13 mouse cellular contexts compared by ENCODE assay signal in the genomic region with DNA sequence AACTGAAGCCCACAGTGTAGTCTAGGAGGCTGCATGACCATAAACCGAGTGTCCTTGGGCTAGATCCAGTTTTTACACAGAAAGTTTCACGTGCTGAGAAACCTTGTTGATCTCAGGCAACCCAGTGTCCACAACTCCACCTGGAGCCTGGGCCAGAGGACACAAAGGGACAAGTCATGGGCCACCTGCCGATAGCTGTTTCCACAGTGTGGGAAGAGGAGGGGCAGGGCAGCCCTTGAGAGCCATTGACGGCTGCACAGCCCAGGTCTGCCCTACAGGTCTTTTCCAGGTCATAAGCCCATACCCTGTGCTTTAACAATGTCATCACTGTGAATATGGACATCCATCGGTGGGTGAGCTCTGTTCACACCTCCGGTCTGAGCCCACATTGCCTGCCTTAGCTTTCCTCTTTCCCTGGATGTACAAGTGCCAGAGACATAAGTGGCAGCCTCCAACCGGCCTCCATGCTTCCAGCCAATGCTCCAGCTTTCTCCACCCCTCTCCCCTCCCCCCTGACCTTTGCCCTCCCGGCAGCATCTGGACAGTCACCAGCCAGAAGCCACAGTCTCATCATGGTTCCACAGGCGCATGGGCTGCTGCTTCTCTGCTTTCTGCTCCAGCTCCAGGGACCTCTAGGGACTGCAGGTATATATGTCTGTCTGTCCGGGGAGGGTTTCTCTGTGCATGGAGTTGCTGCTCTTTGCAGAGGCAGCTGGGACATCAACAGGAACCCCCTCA. TPM values are rescaled to one million over a fixed set of nuclear protein-coding genes. Genes with fewer than 3 reads are reported as not detected.
DNase-seq lines count a peak whose midpoint lies in the region; ATAC-seq lines count a peak whose summit lies in the region.
"Had no signal": no experiment of that assay in that cellular context is flagged by ENCODE, and none has a peak within 500 bp of the region (broad histone marks: within the 10 kb centered on the region; RNA-seq: fewer than 3 reads in every experiment).

A gene (plus strand): TSS at position 548 of the 738 bp plus-strand sequence.

- ATAC-seq in kidney, embryonic 15.5 days (replicated peaks; ENCODE audit: low FRiP score): no peak
- peak; percentile 68 for ATAC-seq in liver, embryonic 15.5 days (ENCODE audit: insufficient read depth)
- ATAC-seq: inflammation-experienced regulatory T-cells, adult 6 months had no signal

- H3K4me3 ChIP-seq in kidney, embryonic 15.5 days (replicated peaks): no peak within 1 kb of the TSS
- no peak within 1 kb of the TSS for H3K4me3 ChIP-seq in liver, embryonic 15.5 days (replicated peaks)
- H3K4me3 ChIP-seq: forebrain, embryonic 10.5 days; stomach, embryonic 15.5 days had no signal

- no peaks in the 10 kb centered on the region for H3K4me1 ChIP-seq in kidney, embryonic 15.5 days
- peaks cover 10% of the 10 kb centered on the region for H3K4me1 ChIP-seq in liver, embryonic 15.5 days (replicated peaks)

- no peaks in the 10 kb centered on the region for H3K27me3 ChIP-seq in kidney, embryonic 15.5 days
- H3K27me3 ChIP-seq in liver, embryonic 15.5 days: no peaks in the 10 kb centered on the region
- H3K27me3 ChIP-seq: stomach, embryonic 15.5 days had no signal

- no peak within 1 kb of the TSS for H3K9ac ChIP-seq in kidney, embryonic 15.5 days
- H3K9ac ChIP-seq in liver, embryonic 15.5 days: no peak within 1 kb of the TSS
- H3K9ac ChIP-seq: lung, embryonic 14.5 days; stomach, embryonic 15.5 days had no signal

- no peaks in the 10 kb centered on the region for H3K9me3 ChIP-seq in kidney, embryonic 15.5 days (replicated peaks)
- H3K9me3 ChIP-seq in liver, embryonic 15.5 days (replicated peaks): no peaks in the 10 kb centered on the region
- H3K9me3 ChIP-seq: forebrain, embryonic 10.5 days; stomach, embryonic 15.5 days had no signal

- H3K4me2 ChIP-seq in kidney, embryonic 15.5 days: no peak within 1 kb of the TSS
- H3K4me2 ChIP-seq in liver, embryonic 15.5 days: peak within 1 kb of the TSS; percentile 32
- H3K4me2 ChIP-seq: lung, embryonic 14.5 days; stomach, embryonic 15.5 days had no signal

- DNase-seq in kidney, adult 9 months: peak; percentile 16
- peak; percentile 45 to 57 for DNase-seq in kidney, postnatal 25 days
- DNase-seq in mesoderm, embryonic 11.5 days (ENCODE audit: low read depth, low spot score): peak; percentile 30
- no peak for DNase-seq in right cerebral cortex, postnatal 36 days (ENCODE audit: low spot score in 2 of 2)
- DNase-seq in urinary bladder, postnatal 36 days (ENCODE audit: low spot score in 2 of 2): no peak
- DNase-seq in spleen, postnatal 4 days (ENCODE audit: low spot score in 2 of 2): no peak

- WGBS in kidney, embryonic 15.5 days: 61% methylated on average over 10 of the region's 10 CpGs
- WGBS in liver, embryonic 15.5 days (ENCODE audit: insufficient replicate concordance): 53% methylated on average over 10 of the region's 10 CpGs

- no peaks in the 10 kb centered on the region for H3K36me3 ChIP-seq in kidney, embryonic 15.5 days
- H3K36me3 ChIP-seq in liver, embryonic 15.5 days (replicated peaks): no peaks in the 10 kb centered on the region
- H3K36me3 ChIP-seq: forebrain, embryonic 10.5 days; stomach, embryonic 15.5 days had no signal

- H3K27ac ChIP-seq in kidney, embryonic 15.5 days: no peak within 1 kb of the TSS
- no peak within 1 kb of the TSS for H3K27ac ChIP-seq in liver, embryonic 15.5 days (replicated peaks)
- H3K27ac ChIP-seq: forebrain, embryonic 10.5 days; stomach, embryonic 15.5 days had no signal

RNA-seq across cellular contexts. Expression of the gene that starts here (rescaled TPM):
- 0.19 and 0.21 TPM in 2 replicates for polyA plus RNA-seq in kidney, embryonic 15.5 days (2015; fragmentation: Nextera tagmentation; extraction: Ambion mirVana)
- polyA plus RNA-seq in liver, embryonic 15.5 days (2015; fragmentation: Nextera tagmentation; extraction: Ambion mirVana): 9.8 and 12.4 TPM in 2 replicates
- polyA plus RNA-seq: heart, embryonic 14.5 days; inflammation-experienced regulatory T-cells, adult 6 months had no signal

Comparison
In these comparisons a context has a peak if more than half of its experiments do, and no peak if none do; other contexts are left out.
1. DNase-seq: peak in kidney, adult 9 months (single experiment), kidney, postnatal 25 days (2 of 2) and mesoderm, embryonic 11.5 days (single experiment); none in right cerebral cortex, postnatal 36 days (0 of 2), urinary bladder, postnatal 36 days (0 of 2) and spleen, postnatal 4 days (0 of 2).